Mouse (Mus musculus): Measurements from ENCODE around the gene Mdk. TPM values are rescaled to one million over a fixed set of nuclear protein-coding genes. Genes with fewer than 3 reads are reported as not detected.
A peak's percentile ranks its signal among the peaks of the same experiment; 100 is the strongest.

The Mdk gene
- polyA plus RNA-seq, 1 experiment: not detected

DNA sequence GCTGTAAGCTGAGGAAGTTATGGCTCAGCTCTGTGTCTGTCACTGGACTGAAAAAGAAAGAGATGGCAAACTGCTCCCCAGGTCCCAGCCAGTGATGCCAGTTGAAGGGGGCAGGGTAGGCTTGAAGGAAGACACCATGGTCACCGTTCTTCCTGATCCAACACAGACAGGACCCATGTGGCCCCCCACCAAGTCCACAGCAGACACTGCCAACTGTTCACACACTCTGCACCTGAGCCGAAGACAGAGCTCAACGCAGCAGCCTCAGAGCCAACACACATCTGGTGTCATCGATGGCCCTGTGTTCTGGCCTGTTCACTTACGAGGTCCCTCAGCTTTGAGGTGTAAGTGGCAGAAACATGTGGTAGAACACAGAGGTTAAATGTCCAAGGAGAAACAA is 28.4 kb upstream of the Mdk start:
- Histone ChIP-seq H3K4me1 (ENCODE audit: control insufficient read depth, insufficient read depth, low read length) (peaks cover 50% of the 10 kb centered on the region), H3K4me3 (ENCODE audit: insufficient read depth, low read depth, low read length) (no peak overlapping the region), H3K27ac (ENCODE audit: insufficient read depth, low read depth, low read length) (no peak overlapping the region)
- TF ChIP-seq POLR2A (IDR thresholded peaks at IDR 0.05; ENCODE audit: insufficient read depth, low read depth, low read length) (no peak), CTCF (IDR thresholded peaks at IDR 0.05; ENCODE audit: insufficient read depth, low read depth, low read length) (no peak)
- WGBS: 85% methylated on average over 5 of the region's 5 CpGs

GRCm38 (mm10) chr2:91959544-91960410 is 27.7 kb upstream of the Mdk start:
- TF ChIP-seq CTCF (IDR thresholded peaks at IDR 0.05; ENCODE audit: insufficient read depth, low read depth, low read length) (no peak), POLR2A (IDR thresholded peaks at IDR 0.05; ENCODE audit: insufficient read depth, low read depth, low read length) (no peak)
- H3K27ac ChIP-seq (ENCODE audit: insufficient read depth, low read depth, low read length): 0 out of 2 replicates have a peak overlapping the region, but pooled peaks have one; percentile 13
- no peak overlapping the region for H3K4me3 ChIP-seq (ENCODE audit: insufficient read depth, low read depth, low read length)
- 73% methylated on average over 11 of the region's 11 CpGs for WGBS
- peaks cover 53% of the 10 kb centered on the region for H3K4me1 ChIP-seq (ENCODE audit: control insufficient read depth, insufficient read depth, low read length)

DNA sequence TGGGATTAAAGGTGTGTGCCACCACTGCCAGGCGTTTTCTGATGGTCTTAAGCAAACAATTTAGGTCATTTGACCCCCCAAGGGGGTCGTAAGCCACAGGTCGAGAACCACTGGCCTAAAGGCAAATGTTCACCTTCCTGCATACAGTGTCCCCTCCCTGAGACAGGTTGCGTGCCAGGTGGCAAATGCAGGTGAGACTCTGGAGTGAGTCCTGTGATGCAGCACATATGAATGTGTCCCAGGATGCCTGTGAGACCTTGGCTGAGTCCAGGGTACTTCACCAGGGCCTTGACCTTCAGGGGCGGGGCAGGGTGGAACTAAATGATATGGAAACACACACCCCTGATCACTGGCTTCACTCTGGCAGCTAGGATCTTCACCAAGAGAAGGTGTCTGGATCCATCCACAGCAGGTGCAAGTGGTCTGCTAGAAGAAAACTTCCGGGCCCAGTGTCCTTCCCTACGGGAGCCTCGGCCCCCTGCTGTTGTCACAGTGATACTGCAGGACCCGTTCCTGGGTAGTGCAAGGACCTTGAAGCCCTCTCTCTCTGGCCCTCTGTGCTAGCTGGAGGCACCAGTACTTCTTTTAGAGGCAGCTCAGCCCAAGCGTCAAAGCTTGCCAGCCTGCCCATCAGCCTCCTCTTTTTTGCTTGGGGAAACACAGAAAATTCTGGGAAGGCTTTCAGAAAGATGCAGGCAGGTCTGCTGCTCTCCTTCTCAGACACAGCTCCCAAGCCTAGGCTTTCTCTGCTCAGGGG is 26.8 kb upstream of the Mdk start:
- 54% methylated on average over 10 of the region's 10 CpGs for WGBS
- peak; percentile 33; the same call in 1 of the 2 replicates for TF ChIP-seq CTCF (IDR thresholded peaks at IDR 0.05; ENCODE audit: insufficient read depth, low read depth, low read length)
- no peak for TF ChIP-seq POLR2A (IDR thresholded peaks at IDR 0.05; ENCODE audit: insufficient read depth, low read depth, low read length)
- H3K4me3 ChIP-seq (ENCODE audit: insufficient read depth, low read depth, low read length): no peak overlapping the region
- H3K4me1 ChIP-seq (ENCODE audit: control insufficient read depth, insufficient read depth, low read length): peaks cover 55% of the 10 kb centered on the region
- H3K27ac ChIP-seq (ENCODE audit: insufficient read depth, low read depth, low read length): 0 out of 2 replicates have a peak overlapping the region, but pooled peaks have one; percentile 13

GRCm38 (mm10) chr2:91958049-91958448 is 26.0 kb upstream of the Mdk start:
- Histone ChIP-seq H3K4me3 (ENCODE audit: insufficient read depth, low read depth, low read length) (no peak overlapping the region), H3K4me1 (ENCODE audit: control insufficient read depth, insufficient read depth, low read length) (peaks cover 55% of the 10 kb centered on the region), H3K27ac (ENCODE audit: insufficient read depth, low read depth, low read length) (peak overlapping the region; percentile 45; the same call in 1 of the 2 replicates)
- 72% methylated on average over 8 of the region's 8 CpGs for WGBS
- no peak for TF ChIP-seq POLR2A (IDR thresholded peaks at IDR 0.05; ENCODE audit: insufficient read depth, low read depth, low read length)
- TF ChIP-seq CTCF (IDR thresholded peaks at IDR 0.05; ENCODE audit: insufficient read depth, low read depth, low read length): no peak

- H3K4me1 ChIP-seq (ENCODE audit: control insufficient read depth, insufficient read depth, low read length): peaks cover 55% of the 10 kb centered on the region
- no peak for TF ChIP-seq POLR2A (IDR thresholded peaks at IDR 0.05; ENCODE audit: insufficient read depth, low read depth, low read length)
- no peak for TF ChIP-seq CTCF (IDR thresholded peaks at IDR 0.05; ENCODE audit: insufficient read depth, low read depth, low read length)
- WGBS: 8% methylated on average over 4 of the region's 4 CpGs
- H3K27ac ChIP-seq (ENCODE audit: insufficient read depth, low read depth, low read length): peak overlapping the region; percentile 65
- 0 out of 2 replicates have a peak overlapping the region, but pooled peaks have one; percentile 10 for H3K4me3 ChIP-seq (ENCODE audit: insufficient read depth, low read depth, low read length)
Observed at GRCm38 (mm10) chr2:91957096-91957495, 25.0 kb upstream of the Mdk start.

- TF ChIP-seq POLR2A (IDR thresholded peaks at IDR 0.05; ENCODE audit: insufficient read depth, low read depth, low read length) (no peak), CTCF (IDR thresholded peaks at IDR 0.05; ENCODE audit: insufficient read depth, low read depth, low read length) (no peak)
- Histone ChIP-seq H3K4me3 (ENCODE audit: insufficient read depth, low read depth, low read length) (no peak overlapping the region), H3K27ac (ENCODE audit: insufficient read depth, low read depth, low read length) (no peak overlapping the region), H3K4me1 (ENCODE audit: control insufficient read depth, insufficient read depth, low read length) (peaks cover 49% of the 10 kb centered on the region)
- WGBS: 80% methylated on average over 6 of the region's 6 CpGs
Observed at GRCm38 (mm10) chr2:91955875-91956274, 23.8 kb upstream of the Mdk start.

- WGBS: 72% methylated on average over 4 of the region's 4 CpGs
- TF ChIP-seq CTCF (IDR thresholded peaks at IDR 0.05; ENCODE audit: insufficient read depth, low read depth, low read length) (no peak), POLR2A (IDR thresholded peaks at IDR 0.05; ENCODE audit: insufficient read depth, low read depth, low read length) (no peak)
- Histone ChIP-seq H3K4me3 (ENCODE audit: insufficient read depth, low read depth, low read length) (no peak overlapping the region), H3K27ac (ENCODE audit: insufficient read depth, low read depth, low read length) (no peak overlapping the region), H3K4me1 (ENCODE audit: control insufficient read depth, insufficient read depth, low read length) (peaks cover 52% of the 10 kb centered on the region)
Observed at GRCm38 (mm10) chr2:91955121-91955591, 23.1 kb upstream of the Mdk start.

DNA sequence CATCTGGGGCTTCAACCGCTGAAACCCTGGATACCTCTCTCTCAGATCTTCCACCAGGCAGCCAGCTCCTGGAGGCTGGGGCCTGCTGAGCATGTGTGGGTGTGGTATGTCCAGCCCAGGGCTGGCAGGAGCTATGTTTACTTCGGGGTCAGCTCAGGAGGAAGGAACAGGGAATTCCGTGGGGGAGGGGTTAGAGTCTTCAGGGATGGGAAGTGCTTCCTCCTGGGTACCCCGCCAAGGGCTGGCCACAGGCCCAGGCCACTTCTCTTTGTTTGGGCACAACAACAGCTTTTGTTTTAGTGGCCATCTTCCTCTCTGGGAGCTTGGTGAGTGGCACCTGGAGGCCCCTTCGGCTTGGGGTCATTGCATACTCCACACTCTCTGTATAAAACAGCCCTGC is 21.7 kb upstream of the Mdk start:
- H3K4me3 ChIP-seq (ENCODE audit: insufficient read depth, low read depth, low read length): no peak overlapping the region
- TF ChIP-seq POLR2A (IDR thresholded peaks at IDR 0.05; ENCODE audit: insufficient read depth, low read depth, low read length): no peak
- TF ChIP-seq CTCF (IDR thresholded peaks at IDR 0.05; ENCODE audit: insufficient read depth, low read depth, low read length): no peak
- H3K27ac ChIP-seq (ENCODE audit: insufficient read depth, low read depth, low read length): no peak overlapping the region
- WGBS: 36% methylated on average over 5 of the region's 5 CpGs
- peaks cover 52% of the 10 kb centered on the region for H3K4me1 ChIP-seq (ENCODE audit: control insufficient read depth, insufficient read depth, low read length)

All from olfactory bulb, adult 2 months (tissue).